Mouse (Mus musculus) T-helper 1 cell (primary cell): Measurements from ENCODE around the gene E330009J07Rik.

Experiments used
- in situ Hi-C: fragments of 300-600 bp; cut with MboI, MseI; formaldehyde crosslinking; loops from one replicate; pipeline ENCODE4 v1.15.1; 2025; ENCODE audit warnings: high pct_unique_total_duplicates

Gene E330009J07Rik

GRCm38 (mm10) chr6:40436047-40436483 is at the start of gene E330009J07Rik:
E330009J07Rik (minus strand) TSS chr6:40436135.
- in situ Hi-C loops, result no loop called here

GRCm38 (mm10) chr6:40482318-40482717 is 46.4 kb upstream of the E330009J07Rik start:
- in situ Hi-C loops, result loop anchor here (25.0 kb wide), 1 partner anchor 355 kb away; no protein-coding TSS in a partner anchor

GRCm38 (mm10) chr6:40479705-40480104 is 43.8 kb upstream of the E330009J07Rik start:
- in situ Hi-C loops, result loop anchor here (25.0 kb wide), 1 partner anchor 358 kb away; no protein-coding TSS in a partner anchor

- in situ Hi-C loops, result loop anchor here (25.0 kb wide), 1 partner anchor 361 kb away; no protein-coding TSS in a partner anchor
These were observed 40.2 kb upstream of the E330009J07Rik start for GRCm38 (mm10) chr6:40476132-40476531.

- in situ Hi-C loops, result loop anchor here (25.0 kb wide), 1 partner anchor 1091 kb away; no protein-coding TSS in a partner anchor
These were observed 35.7 kb upstream of the E330009J07Rik start for GRCm38 (mm10) chr6:40471720-40472010.

GRCm38 (mm10) chr6:40470916-40471719 is 35.2 kb upstream of the E330009J07Rik start, which contains the start of gene Ssbp1:
Ssbp1 (plus strand) TSS chr6:40471352.
- in situ Hi-C loops, result loop anchor here (25.0 kb wide), 1 partner anchor 1091 kb away; no protein-coding TSS in a partner anchor

GRCm38 (mm10) chr6:40465710-40466109 is 29.8 kb upstream of the E330009J07Rik start:
- in situ Hi-C loops, result loop anchor here (5.0 to 25.0 kb wide), 3 partner anchors 138 to 1097 kb away; partner anchors contain the start of gene Agk

GRCm38 (mm10) chr6:40454436-40455041 is 18.6 kb upstream of the E330009J07Rik start:
- in situ Hi-C loops, result loop anchor here (25.0 kb wide), 1 partner anchor 1108 kb away; no protein-coding TSS in a partner anchor

GRCm38 (mm10) chr6:40448626-40449025 is 12.7 kb upstream of the E330009J07Rik start:
- in situ Hi-C loops, result no loop called here

- in situ Hi-C loops, result no loop called here
These were observed 7.5 kb upstream of the E330009J07Rik start for GRCm38 (mm10) chr6:40443281-40443928.

GRCm38 (mm10) chr6:40441755-40442154 is 5.8 kb upstream of the E330009J07Rik start:
- in situ Hi-C loops, result no loop called here

GRCm38 (mm10) chr6:40441276-40441675 is 5.3 kb upstream of the E330009J07Rik start:
- in situ Hi-C loops, result no loop called here

- in situ Hi-C loops, result no loop called here
These were observed 3.8 kb upstream of the E330009J07Rik start for GRCm38 (mm10) chr6:40439731-40440130.

- in situ Hi-C loops, result no loop called here
These were observed 3.0 kb upstream of the E330009J07Rik start, which contains the start of gene Wee2 for GRCm38 (mm10) chr6:40438936-40439335. Wee2 (plus strand) TSS chr6:40439088.

GRCm38 (mm10) chr6:40435151-40436046 is 536 bp downstream of the E330009J07Rik start:
- in situ Hi-C loops, result no loop called here

- in situ Hi-C loops, result no loop called here
These were observed 1.2 kb downstream of the E330009J07Rik start for GRCm38 (mm10) chr6:40434697-40435096.

GRCm38 (mm10) chr6:40432346-40433275 is 3.3 kb downstream of the E330009J07Rik start:
- in situ Hi-C loops, result no loop called here

- in situ Hi-C loops, result no loop called here
These were observed 4.1 kb downstream of the E330009J07Rik start for GRCm38 (mm10) chr6:40431812-40432211.

- in situ Hi-C loops, result no loop called here
These were observed 4.6 kb downstream of the E330009J07Rik start for GRCm38 (mm10) chr6:40431356-40431755.

GRCm38 (mm10) chr6:40430878-40431277 is 5.1 kb downstream of the E330009J07Rik start:
- in situ Hi-C loops, result no loop called here
